Mouse (Mus musculus) CH12F3 (cell line): ENCODE data around the gene Aes.

Source experiments
- in situ Hi-C: fragments of 300-500 bp; cut with MboI; formaldehyde crosslinking; loops from 2 replicates; pipeline ENCODE4 v1.14.3; 2020; ENCODE audit warnings: low sequenced_read_pairs

Gene Aes

DNA sequence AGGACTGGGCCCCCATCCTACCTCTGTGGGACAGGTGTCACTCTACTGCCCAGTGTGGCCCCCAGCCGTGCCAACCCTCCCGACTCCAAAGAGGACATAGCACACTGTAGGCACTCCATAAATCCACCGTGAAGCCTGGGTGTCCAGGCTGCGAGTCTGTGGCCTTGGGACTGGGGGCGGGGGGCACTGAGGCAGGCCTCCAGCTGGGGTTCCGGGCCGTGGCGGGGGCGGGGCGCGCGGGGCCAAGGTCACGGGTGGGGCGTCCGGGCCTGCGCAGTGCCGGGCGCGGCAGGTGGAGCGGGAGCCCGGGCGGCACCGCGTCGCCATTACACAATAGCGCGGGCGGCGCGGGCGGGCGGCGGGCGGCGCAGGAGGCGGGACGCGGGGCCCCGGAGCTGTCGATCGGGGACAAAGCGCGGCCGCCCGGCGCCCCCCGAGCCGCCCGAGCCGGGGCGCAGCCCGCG, at the start of gene Aes:
Gene Aes, plus strand, starts transcription at position 326 of the 464 bp plus-strand sequence.
- in situ Hi-C loops, result no loop called here

- in situ Hi-C loops, result no loop called here
Observed at GRCm38 (mm10) chr10:81510246-81510810, 49.0 kb upstream of the Aes start.

DNA sequence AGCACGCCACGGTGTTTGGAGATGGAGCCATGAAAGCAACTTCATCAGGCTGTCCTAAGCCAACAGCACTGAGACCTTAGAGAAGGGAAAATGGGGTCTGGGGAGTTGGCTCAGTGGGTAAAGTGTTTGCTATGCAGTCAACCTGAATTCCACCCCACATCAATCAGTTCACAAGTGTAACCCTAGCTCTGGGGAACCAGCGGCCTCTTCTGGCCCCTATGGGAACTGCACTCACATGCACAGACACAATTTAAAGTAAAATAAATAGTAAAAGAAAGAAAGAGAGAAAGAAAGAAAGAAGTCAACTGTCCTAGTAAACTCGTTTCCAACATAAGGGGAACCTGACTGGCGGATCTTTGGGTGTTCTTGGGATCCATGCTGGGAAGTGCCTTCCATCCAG, 45.5 kb upstream of the Aes start:
- in situ Hi-C loops, result no loop called here

DNA sequence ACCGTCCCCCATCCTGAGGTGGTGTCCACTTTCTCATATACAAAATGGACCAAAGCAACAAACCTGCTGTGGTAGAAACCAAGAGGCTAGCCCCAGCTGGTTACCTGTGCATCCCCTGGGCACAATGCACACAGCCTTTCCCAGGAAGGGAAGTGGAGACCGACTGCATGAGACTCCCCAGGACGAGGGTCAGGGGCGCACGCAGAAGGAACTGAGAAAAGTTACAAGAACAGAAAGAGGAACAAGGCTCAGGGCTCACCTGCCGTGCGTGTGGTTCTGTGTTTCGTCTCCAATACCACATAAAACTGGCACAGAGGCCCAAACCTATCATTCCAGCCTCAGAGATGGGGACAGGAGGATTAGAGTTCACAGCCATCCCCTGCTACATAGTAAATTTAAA, 42.1 kb upstream of the Aes start:
- in situ Hi-C loops, result no loop called here

DNA sequence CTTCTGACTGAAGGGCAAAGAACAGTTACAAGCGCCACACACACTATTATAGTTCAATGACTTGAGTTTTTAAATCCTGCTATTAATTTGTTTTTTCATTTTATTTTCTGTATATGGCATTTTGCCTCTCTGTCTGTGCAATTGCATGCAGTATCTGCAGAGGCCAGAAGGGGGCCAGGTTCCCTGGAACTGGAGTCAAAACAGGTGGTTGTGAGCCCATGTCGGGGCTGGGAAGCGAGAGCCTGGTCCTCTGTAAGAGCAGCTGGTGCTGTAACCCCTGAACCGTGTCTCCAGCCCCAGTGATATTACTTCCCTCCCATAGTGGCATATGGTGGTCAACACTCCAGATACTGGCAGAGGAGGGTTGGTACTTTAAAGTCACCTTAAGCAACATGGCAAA, 40.7 kb upstream of the Aes start:
- in situ Hi-C loops, result no loop called here

DNA sequence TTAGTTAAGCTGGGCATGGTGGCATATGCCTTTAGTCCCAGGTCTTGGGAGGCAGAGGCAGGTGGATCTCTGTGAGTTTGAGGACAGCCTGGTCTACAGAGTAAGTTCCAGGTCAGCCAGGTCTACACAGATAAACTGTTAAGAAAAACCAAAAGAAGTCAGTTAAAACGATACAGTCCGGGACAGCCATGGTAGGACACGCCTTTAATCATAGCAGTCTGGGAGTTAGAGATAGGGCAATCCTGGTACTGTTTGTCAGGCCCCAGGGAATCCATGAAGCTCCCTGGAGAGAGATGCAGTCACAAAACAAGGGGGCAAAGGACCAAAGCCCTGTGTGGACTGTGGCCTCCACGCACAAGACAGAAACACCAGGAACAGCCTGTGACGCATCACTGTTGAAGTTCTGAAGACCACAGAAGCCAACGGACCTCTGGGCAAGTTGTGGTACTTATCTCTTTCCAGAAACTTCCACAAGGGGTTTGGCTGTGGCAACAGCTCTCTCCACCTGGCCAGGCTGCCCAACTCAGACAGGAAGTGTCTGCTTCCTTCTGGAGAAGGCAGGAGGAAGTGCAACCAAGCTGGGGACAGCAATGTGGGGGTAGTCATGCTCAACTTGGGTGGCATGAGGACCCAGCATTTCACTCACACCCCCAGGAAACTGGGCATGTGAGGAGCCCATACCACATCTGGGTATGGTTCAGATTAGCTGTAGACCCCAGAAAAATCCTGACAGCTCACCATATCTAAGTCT, 39.9 kb upstream of the Aes start:
- in situ Hi-C loops, result no loop called here

GRCm38 (mm10) chr10:81519978-81520365, 39.3 kb upstream of the Aes start:
- in situ Hi-C loops, result no loop called here

GRCm38 (mm10) chr10:81523142-81523541, 36.1 kb upstream of the Aes start:
- in situ Hi-C loops, result no loop called here

GRCm38 (mm10) chr10:81523570-81523969, 35.7 kb upstream of the Aes start:
- in situ Hi-C loops, result no loop called here

GRCm38 (mm10) chr10:81524051-81524605, 35.2 kb upstream of the Aes start, which contains the start of gene Gna15:
TSS of gene Gna15 (minus strand) at chr10:81524225.
- in situ Hi-C loops, result no loop called here

DNA sequence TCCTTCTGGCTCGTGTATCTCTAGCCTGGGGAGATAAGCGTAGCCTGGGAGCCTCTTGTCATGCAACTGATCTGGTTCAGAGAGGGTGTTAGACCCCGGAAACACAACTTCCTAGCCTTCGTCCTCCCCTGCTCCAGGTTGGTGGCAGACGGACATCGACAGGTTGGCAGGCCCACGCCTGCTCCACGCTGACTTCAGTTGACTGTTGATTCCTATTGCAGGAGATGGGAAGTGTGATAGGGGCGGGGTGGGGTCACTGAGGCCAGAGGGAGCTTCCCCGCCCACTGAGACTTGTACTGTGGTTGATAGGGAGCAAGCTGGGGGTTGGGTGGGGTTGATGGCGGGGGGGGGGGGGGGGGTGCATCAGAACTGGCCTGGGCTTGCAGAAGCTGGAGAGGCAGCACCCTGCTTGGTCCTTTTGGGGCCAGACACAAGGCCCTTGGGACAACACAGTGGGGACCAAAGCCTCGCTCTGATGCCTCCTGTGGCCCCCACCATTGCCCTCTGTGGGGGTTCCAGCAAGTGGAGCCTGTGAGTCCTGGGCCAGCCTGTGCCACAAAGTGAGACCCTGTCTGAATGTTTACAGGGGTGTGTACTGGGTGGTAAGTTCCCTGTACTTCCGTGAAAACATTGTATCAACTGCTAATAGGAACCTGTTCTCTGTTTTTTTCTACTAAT, 34.1 kb upstream of the Aes start:
- in situ Hi-C loops, result no loop called here

DNA sequence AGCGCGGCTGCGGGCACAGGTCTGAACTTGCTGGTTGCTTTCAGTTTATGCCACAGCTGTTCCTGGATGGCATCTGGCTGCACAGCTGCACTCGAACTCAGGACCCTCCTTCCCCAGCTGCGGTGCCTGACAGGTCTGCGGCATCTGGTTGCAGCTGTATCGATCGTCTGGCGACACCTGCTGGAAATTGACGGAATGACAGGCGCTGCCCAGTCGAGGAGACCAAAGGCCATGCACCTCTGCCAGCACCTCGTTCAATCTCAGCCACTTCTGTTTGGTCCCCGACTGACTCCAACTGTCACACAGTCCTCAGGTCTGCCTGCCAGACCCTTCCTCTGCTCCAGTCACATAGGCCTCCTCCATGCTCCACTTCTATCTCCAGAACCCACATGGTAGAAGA, 32.5 kb upstream of the Aes start:
- in situ Hi-C loops, result no loop called here

- in situ Hi-C loops, result no loop called here
Observed at GRCm38 (mm10) chr10:81534826-81535225, 24.5 kb upstream of the Aes start.

- in situ Hi-C loops, result no loop called here
Observed at GRCm38 (mm10) chr10:81536734-81537133, 22.6 kb upstream of the Aes start.

DNA sequence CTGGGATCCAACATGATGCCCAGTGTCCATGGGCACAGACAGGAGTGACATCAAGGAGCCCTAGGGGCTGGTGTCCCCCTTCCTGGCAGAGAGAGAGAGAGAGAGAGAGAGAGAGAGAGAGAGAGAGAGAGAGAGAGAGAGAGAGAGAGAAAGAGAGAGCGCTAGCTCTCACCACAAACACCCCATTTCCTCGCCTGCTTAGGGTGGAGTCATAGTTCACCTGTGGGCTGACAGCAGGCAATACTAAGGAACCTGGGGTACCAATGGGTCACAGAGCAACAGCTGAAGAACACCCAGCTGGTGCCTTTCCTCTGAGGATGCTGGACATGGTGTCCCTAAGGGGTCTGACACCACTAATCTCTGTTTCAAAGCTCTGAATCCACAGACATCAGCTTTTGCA, 21.9 kb upstream of the Aes start:
- in situ Hi-C loops, result no loop called here

DNA sequence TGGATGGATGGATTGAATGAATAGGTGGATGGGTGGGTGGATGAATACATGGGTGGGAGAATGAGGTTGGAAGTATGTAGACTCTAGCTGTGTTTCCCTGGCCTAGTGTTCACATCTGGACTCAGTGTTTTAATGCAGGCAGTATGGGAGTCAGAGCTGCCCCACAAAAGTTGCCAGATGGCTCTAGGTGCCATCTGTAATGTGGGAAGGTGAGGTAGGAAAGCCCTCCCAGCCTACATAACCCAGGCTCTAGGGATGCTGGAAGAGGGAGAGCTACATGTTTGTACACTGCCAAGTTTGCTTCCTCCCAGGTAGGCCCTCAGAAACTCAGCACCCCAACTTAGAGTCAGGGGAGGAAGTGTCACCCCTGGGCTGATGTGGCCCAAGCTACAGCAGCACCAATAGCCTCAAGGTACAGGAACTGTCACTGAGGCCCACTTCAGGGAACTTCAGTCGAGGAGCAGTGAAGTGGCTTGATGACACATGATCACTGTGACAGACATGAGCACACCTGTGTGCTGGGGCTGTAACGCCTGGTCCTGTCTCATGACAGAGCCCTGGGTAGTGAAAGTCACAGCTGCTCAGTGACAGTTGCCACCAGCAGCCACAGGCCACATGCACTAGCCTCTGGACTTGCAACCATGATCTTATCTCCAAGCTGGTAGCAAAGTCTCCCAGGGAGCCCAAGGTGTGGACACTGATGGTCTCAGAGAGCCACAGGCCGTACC, 20.8 kb upstream of the Aes start:
- in situ Hi-C loops, result no loop called here

GRCm38 (mm10) chr10:81541363-81541762, 17.9 kb upstream of the Aes start:
- in situ Hi-C loops, result no loop called here

DNA sequence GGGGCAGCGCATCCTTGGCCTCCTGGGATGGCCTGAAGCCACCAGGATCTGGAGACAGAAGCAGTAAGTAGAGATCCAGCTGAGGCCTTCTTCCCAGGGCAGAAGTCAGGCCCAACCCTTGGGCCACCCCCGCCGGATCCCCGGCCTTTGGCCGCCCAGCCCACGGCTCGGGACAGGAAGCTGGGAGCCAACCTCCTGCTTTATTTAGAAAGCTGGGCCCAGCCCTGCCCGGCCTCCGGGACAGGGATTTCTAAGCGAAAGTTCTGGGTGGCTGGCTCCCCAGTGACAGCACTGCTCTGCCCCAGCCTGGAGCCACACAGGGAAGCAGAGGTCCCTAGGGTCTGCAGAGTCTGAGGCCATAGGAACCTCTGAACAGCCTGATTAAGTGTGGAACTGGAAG, 17.5 kb upstream of the Aes start:
- in situ Hi-C loops, result no loop called here

- in situ Hi-C loops, result no loop called here
Observed at GRCm38 (mm10) chr10:81542727-81543460, 16.4 kb upstream of the Aes start.

DNA sequence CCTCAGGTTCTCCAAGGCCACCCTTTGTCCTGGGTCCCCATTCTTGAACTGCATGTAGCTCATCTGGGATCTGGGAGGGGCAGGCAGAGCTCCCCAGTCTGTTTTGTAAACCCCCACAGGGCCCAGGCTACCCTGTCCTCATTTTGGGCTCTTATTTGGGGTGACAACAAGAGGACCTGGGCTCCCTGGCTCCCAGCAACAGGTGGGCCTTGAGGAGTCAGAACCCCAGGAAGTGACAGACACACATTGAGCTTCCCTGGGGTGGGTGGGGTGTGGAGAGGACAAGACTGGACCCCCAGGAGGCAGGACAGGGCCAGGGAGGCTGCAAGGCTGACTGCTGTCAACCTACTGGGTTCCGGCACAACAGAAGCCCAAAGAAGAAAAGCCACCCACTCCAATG, 15.7 kb upstream of the Aes start:
- in situ Hi-C loops, result no loop called here
